Mouse (Mus musculus): Measurements from ENCODE around the gene Cdh6. TPM values are rescaled to one million over a fixed set of nuclear protein-coding genes. Genes with fewer than 3 reads are reported as not detected.

The Cdh6 gene
- 4.9 and 5.1 TPM in 2 replicates for polyA plus RNA-seq (2014; fragmentation: Nextera tagmentation; extraction: Ambion mirVana)

DNA sequence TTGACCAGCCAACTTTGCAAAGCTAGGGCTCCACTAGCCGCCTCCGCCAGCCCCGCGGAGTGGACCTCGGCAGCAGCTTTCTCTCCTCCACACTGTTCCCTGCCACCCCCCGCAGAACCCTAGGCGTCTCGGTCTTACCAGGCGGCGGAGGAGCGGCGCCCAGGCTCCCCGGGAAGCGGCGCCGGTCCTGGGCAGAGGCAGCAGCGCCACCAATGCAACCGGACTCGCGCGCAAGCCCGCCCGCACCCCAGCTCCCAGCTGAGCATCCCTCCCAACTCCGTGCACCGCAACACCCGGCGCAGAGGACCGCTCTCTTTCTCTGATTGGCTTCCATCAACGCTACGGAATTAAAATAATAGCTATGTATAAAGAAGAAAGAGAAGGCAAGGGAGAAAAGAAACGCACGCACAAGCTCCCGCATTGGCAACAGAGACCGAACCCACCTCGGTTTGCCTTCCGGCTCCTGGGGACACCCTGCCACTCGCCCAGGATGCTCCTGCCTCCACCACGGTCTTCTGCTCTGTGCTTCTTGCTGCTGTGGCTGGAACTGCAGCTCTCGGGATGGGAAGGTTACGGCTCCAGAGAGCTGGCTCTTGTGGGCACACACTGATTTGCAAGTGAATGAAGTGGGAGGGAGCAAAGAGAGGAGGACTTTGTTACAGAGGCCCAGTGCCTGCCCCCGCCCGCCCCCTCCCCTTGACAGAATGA, at the start of gene Cdh6:
Gene Cdh6, minus strand, starts transcription at position 605 of the 708 bp plus-strand sequence.
- Histone ChIP-seq H3K9ac (ENCODE audit: low read length) (peak within 1 kb of the TSS; percentile 66), H3K27me3 (ENCODE audit: control insufficient read depth, insufficient read depth, low read length) (no peaks in the 10 kb centered on the region), H3K36me3 (ENCODE audit: control insufficient read depth, insufficient read depth, low read length) (no peaks in the 10 kb centered on the region), H3K4me2 (ENCODE audit: low read depth, severe bottlenecking) (peak within 1 kb of the TSS; percentile 77), H3K4me1 (ENCODE audit: control insufficient read depth, insufficient read depth, low read length) (no peaks in the 10 kb centered on the region; the same call in 1 of the 2 replicates), H3K9me3 (ENCODE audit: control insufficient read depth, low read length) (no peaks in the 10 kb centered on the region), H3K4me3 (ENCODE audit: low read depth, low read length) (peak within 1 kb of the TSS; percentile 45), H3K27ac (replicated peaks; ENCODE audit: low read depth, low read length) (no peak within 1 kb of the TSS; the same call in 1 of the 2 replicates)
- DNase-seq (ENCODE audit: low spot score): peak; percentile 78
- ATAC-seq (ENCODE audit: insufficient number of reproducible peaks, low FRiP score, low TSS enrichment, low read depth): peak; percentile 74
- WGBS: under 1% methylated on average over 42 of the region's 42 CpGs

DNA sequence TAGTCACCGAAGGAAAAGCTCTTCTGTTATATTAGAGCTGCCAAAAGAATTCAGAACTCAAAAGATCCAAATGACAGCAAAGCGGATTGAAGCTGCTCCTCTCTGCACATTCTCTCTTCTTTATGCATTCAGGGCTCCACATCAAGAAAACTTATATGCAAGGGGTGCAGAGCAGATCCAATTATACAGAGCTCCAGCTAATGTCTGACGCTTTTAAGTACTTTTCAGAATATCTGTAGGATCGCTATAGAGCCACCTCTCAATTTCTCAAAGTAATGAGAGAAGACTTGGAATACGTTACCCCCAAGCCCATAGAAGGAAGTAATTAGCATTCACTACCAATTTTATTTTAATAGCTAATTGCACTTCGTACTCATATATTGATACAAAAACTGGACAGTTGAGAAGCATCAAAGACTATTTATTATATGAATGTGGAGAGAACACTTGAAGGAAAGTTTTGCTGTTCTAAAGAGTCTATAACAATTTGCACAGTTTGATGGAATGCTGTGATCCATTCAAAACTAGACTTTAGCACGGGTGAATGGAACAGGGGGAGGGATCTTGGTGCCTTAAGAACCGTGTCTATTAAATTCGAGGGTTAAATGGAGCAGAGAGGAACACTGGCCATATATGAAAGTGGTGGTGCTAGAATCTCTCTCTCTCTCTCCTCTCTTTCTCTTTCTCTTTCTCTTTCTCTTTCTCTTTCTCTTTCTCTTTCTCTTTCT, 46.4 kb upstream of the Cdh6 start:
- Histone ChIP-seq H3K36me3 (ENCODE audit: control insufficient read depth, insufficient read depth, low read length) (no peaks in the 10 kb centered on the region), H3K4me3 (ENCODE audit: low read depth, low read length) (no peak overlapping the region), H3K4me2 (ENCODE audit: low read depth, severe bottlenecking) (no peak overlapping the region), H3K4me1 (ENCODE audit: control insufficient read depth, insufficient read depth, low read length) (no peaks in the 10 kb centered on the region), H3K9me3 (ENCODE audit: control insufficient read depth, low read length) (no peaks in the 10 kb centered on the region), H3K27ac (replicated peaks; ENCODE audit: low read depth, low read length) (no peak overlapping the region), H3K9ac (ENCODE audit: low read length) (no peak overlapping the region), H3K27me3 (ENCODE audit: control insufficient read depth, insufficient read depth, low read length) (no peaks in the 10 kb centered on the region)
- DNase-seq (ENCODE audit: low spot score) (no peak), ATAC-seq (ENCODE audit: insufficient number of reproducible peaks, low FRiP score, low TSS enrichment, low read depth) (no peak)
- 81% methylated on average over 9 of the region's 9 CpGs for WGBS

DNA sequence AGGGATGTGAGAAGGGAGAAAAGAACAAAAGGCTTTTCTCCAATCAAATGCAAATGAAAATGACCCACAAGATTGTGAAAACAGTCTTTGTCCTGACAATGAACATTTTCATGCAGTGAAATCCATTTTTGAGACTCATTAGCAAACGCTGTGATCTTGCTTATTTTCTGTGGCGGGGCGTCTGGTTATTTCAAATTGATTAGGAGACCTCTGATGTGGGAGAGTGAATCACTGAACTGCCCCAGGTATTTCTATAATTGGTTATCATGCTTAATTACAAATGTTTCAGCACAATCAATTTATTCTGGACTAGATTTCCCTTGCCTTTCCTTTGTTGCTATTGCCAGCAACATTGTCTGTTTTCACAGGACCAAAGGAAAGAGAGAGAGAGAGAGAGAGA, 44.3 kb upstream of the Cdh6 start:
- no peak for ATAC-seq (ENCODE audit: insufficient number of reproducible peaks, low FRiP score, low TSS enrichment, low read depth)
- Histone ChIP-seq H3K27ac (replicated peaks; ENCODE audit: low read depth, low read length) (no peak overlapping the region), H3K27me3 (ENCODE audit: control insufficient read depth, insufficient read depth, low read length) (no peaks in the 10 kb centered on the region), H3K4me1 (ENCODE audit: control insufficient read depth, insufficient read depth, low read length) (no peaks in the 10 kb centered on the region), H3K4me2 (ENCODE audit: low read depth, severe bottlenecking) (no peak overlapping the region), H3K4me3 (ENCODE audit: low read depth, low read length) (no peak overlapping the region), H3K36me3 (ENCODE audit: control insufficient read depth, insufficient read depth, low read length) (no peaks in the 10 kb centered on the region), H3K9me3 (ENCODE audit: control insufficient read depth, low read length) (no peaks in the 10 kb centered on the region), H3K9ac (ENCODE audit: low read length) (no peak overlapping the region)
- no peak for DNase-seq (ENCODE audit: low spot score)
- WGBS: 95% methylated on average over 3 of the region's 3 CpGs

DNA sequence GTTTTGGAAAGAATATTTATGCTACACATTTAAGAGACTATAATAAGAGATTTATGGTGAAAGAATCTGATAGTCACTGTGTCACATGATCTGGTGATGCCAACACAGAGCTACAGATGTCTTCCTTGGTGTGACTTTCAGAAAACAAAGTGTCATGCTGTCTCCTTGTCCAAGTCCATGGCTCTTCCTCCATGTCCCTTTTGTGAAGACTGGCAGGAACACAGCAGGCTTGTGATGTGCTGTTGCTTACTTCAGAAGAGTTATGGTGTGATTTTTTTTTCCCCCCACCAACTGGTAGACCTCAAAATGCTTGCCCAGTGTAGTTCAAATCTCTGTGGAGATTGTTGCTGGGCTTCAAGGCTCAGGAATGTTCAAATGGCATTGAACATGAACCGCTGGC, 43.7 kb upstream of the Cdh6 start:
- 89% methylated on average over 1 of the region's 1 CpGs for WGBS
- Histone ChIP-seq H3K4me2 (ENCODE audit: low read depth, severe bottlenecking) (no peak overlapping the region), H3K9ac (ENCODE audit: low read length) (no peak overlapping the region), H3K4me1 (ENCODE audit: control insufficient read depth, insufficient read depth, low read length) (no peaks in the 10 kb centered on the region), H3K36me3 (ENCODE audit: control insufficient read depth, insufficient read depth, low read length) (no peaks in the 10 kb centered on the region), H3K27ac (replicated peaks; ENCODE audit: low read depth, low read length) (no peak overlapping the region), H3K9me3 (ENCODE audit: control insufficient read depth, low read length) (no peaks in the 10 kb centered on the region), H3K4me3 (ENCODE audit: low read depth, low read length) (no peak overlapping the region), H3K27me3 (ENCODE audit: control insufficient read depth, insufficient read depth, low read length) (no peaks in the 10 kb centered on the region)
- no peak for ATAC-seq (ENCODE audit: insufficient number of reproducible peaks, low FRiP score, low TSS enrichment, low read depth)
- no peak for DNase-seq (ENCODE audit: low spot score)

DNA sequence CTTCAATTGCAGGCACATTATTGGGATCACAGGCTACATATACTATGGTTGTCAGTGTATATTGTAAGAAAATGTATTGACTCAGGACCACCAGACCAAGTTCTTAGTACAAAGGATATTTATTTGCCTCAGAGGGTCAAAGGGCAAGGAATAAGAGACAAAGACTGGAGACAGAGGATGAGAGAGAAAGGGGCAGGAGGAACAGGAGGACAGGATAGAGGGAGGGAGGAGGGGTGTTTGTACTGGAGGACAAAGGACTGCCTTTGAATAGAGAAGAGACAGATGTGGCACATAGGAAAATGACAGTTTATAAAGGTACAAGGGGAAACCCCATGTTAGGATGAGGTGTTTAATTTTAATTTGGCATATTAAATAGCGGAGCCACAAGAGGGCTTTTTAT, 39.5 kb upstream of the Cdh6 start:
- WGBS: 91% methylated on average over 1 of the region's 1 CpGs
- H3K4me2 ChIP-seq (ENCODE audit: low read depth, severe bottlenecking): no peak overlapping the region
- H3K36me3 ChIP-seq (ENCODE audit: control insufficient read depth, insufficient read depth, low read length): no peaks in the 10 kb centered on the region
- no peaks in the 10 kb centered on the region for H3K9me3 ChIP-seq (ENCODE audit: control insufficient read depth, low read length)
- H3K9ac ChIP-seq (ENCODE audit: low read length): no peak overlapping the region
- H3K27ac ChIP-seq (replicated peaks; ENCODE audit: low read depth, low read length): no peak overlapping the region
- H3K27me3 ChIP-seq (ENCODE audit: control insufficient read depth, insufficient read depth, low read length): no peaks in the 10 kb centered on the region
- ATAC-seq (ENCODE audit: insufficient number of reproducible peaks, low FRiP score, low TSS enrichment, low read depth): no peak
- no peaks in the 10 kb centered on the region for H3K4me1 ChIP-seq (ENCODE audit: control insufficient read depth, insufficient read depth, low read length)
- H3K4me3 ChIP-seq (ENCODE audit: low read depth, low read length): no peak overlapping the region
- no peak for DNase-seq (ENCODE audit: low spot score)

DNA sequence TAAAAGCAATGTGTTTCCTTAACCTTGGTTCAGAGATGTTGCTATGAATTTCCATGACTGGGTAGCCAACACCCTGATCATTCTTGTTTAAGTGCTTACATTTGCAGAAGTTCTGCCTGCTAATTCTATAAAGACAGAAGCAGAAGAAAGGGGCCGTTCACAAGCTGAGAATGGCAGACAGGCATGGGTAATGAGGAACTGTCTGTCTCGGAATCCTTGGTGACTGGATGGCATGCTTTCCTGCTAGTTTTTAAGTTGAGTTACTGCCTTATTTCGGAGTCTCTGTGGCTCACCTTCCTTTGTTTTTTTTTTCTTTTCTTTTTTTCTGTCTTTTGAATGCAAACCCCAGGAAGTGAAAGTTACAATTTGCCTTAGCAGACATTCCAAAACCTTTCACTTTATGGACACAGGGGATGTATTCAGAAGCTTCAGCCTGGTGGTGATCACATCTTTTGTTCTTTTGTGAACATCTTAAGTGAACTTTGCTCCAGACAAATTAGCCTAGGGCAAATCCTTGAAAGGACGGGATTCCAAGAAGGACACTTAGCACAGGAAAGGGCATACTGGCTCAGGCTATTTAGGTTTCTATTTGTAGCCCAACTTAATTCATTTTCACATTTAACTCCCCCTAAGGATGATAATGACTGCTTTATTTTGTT, 38.7 kb upstream of the Cdh6 start:
- H3K4me1 ChIP-seq (ENCODE audit: control insufficient read depth, insufficient read depth, low read length): no peaks in the 10 kb centered on the region
- ATAC-seq (ENCODE audit: insufficient number of reproducible peaks, low FRiP score, low TSS enrichment, low read depth): no peak

DNA sequence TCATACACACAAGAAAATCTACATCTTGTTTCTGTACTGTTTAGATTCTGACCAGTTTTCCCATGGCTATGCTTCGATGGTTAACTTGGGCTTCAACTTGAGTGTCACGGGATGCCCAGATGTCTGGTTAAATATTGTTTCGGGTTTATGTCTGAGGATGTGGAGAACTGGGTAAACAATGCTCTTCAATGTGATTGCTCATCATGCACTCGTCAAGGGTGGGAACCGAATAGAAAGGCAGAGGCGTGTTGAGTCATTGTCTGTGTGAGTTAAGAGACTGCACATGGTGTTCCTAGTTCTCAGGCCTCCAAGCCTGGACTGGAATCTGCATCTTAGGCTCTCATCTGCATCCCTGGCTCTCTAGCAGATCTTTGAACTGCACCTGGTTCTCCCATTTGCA, 36.7 kb upstream of the Cdh6 start:
- ATAC-seq (ENCODE audit: insufficient number of reproducible peaks, low FRiP score, low TSS enrichment, low read depth) (no peak), DNase-seq (ENCODE audit: low spot score) (no peak)
- no peak overlapping the region for H3K9ac ChIP-seq (ENCODE audit: low read length)
- no peaks in the 10 kb centered on the region for H3K36me3 ChIP-seq (ENCODE audit: control insufficient read depth, insufficient read depth, low read length)
- no peaks in the 10 kb centered on the region for H3K4me1 ChIP-seq (ENCODE audit: control insufficient read depth, insufficient read depth, low read length)
- no peak overlapping the region for H3K4me3 ChIP-seq (ENCODE audit: low read depth, low read length)
- no peak overlapping the region for H3K4me2 ChIP-seq (ENCODE audit: low read depth, severe bottlenecking)
- no peak overlapping the region for H3K27ac ChIP-seq (replicated peaks; ENCODE audit: low read depth, low read length)
- no peaks in the 10 kb centered on the region for H3K9me3 ChIP-seq (ENCODE audit: control insufficient read depth, low read length)
- H3K27me3 ChIP-seq (ENCODE audit: control insufficient read depth, insufficient read depth, low read length): no peaks in the 10 kb centered on the region
- WGBS: 93% methylated on average over 6 of the region's 6 CpGs

More for the DNA sequence above, 38.7 kb upstream of the Cdh6 start:
- no peaks in the 10 kb centered on the region for H3K27me3 ChIP-seq (ENCODE audit: control insufficient read depth, insufficient read depth, low read length)
- no peak overlapping the region for H3K9ac ChIP-seq (ENCODE audit: low read length)
- 53% methylated on average over 4 of the region's 4 CpGs for WGBS
- H3K27ac ChIP-seq (replicated peaks; ENCODE audit: low read depth, low read length): no peak overlapping the region
- H3K36me3 ChIP-seq (ENCODE audit: control insufficient read depth, insufficient read depth, low read length): no peaks in the 10 kb centered on the region
- H3K4me3 ChIP-seq (ENCODE audit: low read depth, low read length): no peak overlapping the region
- no peak overlapping the region for H3K4me2 ChIP-seq (ENCODE audit: low read depth, severe bottlenecking)
- DNase-seq (ENCODE audit: low spot score): no peak
- no peaks in the 10 kb centered on the region for H3K9me3 ChIP-seq (ENCODE audit: control insufficient read depth, low read length)

DNA sequence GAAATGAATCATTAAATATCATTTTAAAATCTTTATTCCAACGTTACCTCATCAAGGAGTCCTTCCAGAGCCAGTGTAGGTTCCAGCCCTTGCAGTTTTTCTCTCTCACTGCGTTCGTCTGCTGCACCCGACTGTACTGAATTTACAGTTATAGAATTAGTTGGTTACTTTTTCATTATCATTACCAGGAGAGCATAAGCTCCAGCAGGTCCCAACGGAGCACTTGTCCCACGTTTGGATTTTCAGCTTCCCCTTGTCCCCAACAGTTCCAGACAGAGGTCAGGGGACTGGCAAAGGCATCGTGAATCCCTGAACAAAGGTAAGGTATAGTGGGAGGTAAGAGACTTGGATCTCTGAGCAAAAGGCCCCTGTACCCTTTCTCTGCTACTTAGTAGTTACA, 35.2 kb upstream of the Cdh6 start:
- H3K4me3 ChIP-seq (ENCODE audit: low read depth, low read length): no peak overlapping the region
- no peaks in the 10 kb centered on the region for H3K4me1 ChIP-seq (ENCODE audit: control insufficient read depth, insufficient read depth, low read length)
- no peaks in the 10 kb centered on the region for H3K27me3 ChIP-seq (ENCODE audit: control insufficient read depth, insufficient read depth, low read length)
- H3K9me3 ChIP-seq (ENCODE audit: control insufficient read depth, low read length): no peaks in the 10 kb centered on the region
- no peak for ATAC-seq (ENCODE audit: insufficient number of reproducible peaks, low FRiP score, low TSS enrichment, low read depth)
- no peak overlapping the region for H3K4me2 ChIP-seq (ENCODE audit: low read depth, severe bottlenecking)
- H3K36me3 ChIP-seq (ENCODE audit: control insufficient read depth, insufficient read depth, low read length): no peaks in the 10 kb centered on the region
- DNase-seq (ENCODE audit: low spot score): no peak
- no peak overlapping the region for H3K27ac ChIP-seq (replicated peaks; ENCODE audit: low read depth, low read length)
- 89% methylated on average over 7 of the region's 7 CpGs for WGBS
- H3K9ac ChIP-seq (ENCODE audit: low read length): no peak overlapping the region
